Mouse (Mus musculus) myocyte (in vitro differentiated cells): ENCODE results near the gene Mknk1. TPM values are rescaled to one million over a fixed set of nuclear protein-coding genes. Genes with fewer than 3 reads are reported as not detected.

Experiments used
- H3K27me3 ChIP-seq: one replicate; pipeline ENCODE4 v1.6.1; 2011; ENCODE audit not compliant: control insufficient read depth, insufficient read depth, insufficient read length
- H3K36me3 ChIP-seq: one replicate; pipeline ENCODE4 v1.6.1; 2011; ENCODE audit not compliant: control insufficient read depth, insufficient read depth
- H3K4me2 ChIP-seq: one replicate; pipeline ENCODE4 v1.6.1; 2011; ENCODE audit warnings: low read depth, control low read depth
- H3K4me3 ChIP-seq: one replicate; pipeline ENCODE4 v1.5.1; 2011; ENCODE audit warnings: mild to moderate bottlenecking, control low read depth, moderate library complexity
- H3K79me2 ChIP-seq: one replicate; pipeline ENCODE4 v1.6.1; 2011; ENCODE audit not compliant: control insufficient read depth, insufficient read depth
- H3ac ChIP-seq: one replicate; pipeline ENCODE4 v1.6.1; 2011; ENCODE audit not compliant: control insufficient read depth, insufficient read length
- CEBPB ChIP-seq: IDR thresholded peaks from 2 replicates; pipeline ENCODE4 v1.6.1; 2011; ENCODE audit warnings: mild to moderate bottlenecking, moderate library complexity; ENCODE audit not compliant: poor library complexity, insufficient read depth, severe bottlenecking
- E2F4 ChIP-seq: IDR thresholded peaks from one replicate; pipeline ENCODE4 v1.6.1; 2011; ENCODE audit warnings: mild to moderate bottlenecking, control low read depth, moderate library complexity; ENCODE audit not compliant: insufficient read depth
- MAX ChIP-seq: IDR thresholded peaks from one replicate; pipeline ENCODE4 v1.6.1; 2011; ENCODE audit warnings: low read depth, mild to moderate bottlenecking, control low read depth
- MYOD1 ChIP-seq, 3 experiments: IDR thresholded peaks; one replicate each; pipeline ENCODE4 v1.6.1; 2011; ENCODE audit warnings: control low read depth in 2 of 3, low read depth in 2 of 3, mild to moderate bottlenecking in 2 of 3, moderate library complexity in 1 of 3; ENCODE audit not compliant: insufficient read length in 2 of 3, control insufficient read depth in 1 of 3
- MYOG ChIP-seq, 3 experiments: IDR thresholded peaks; one replicate each; pipeline ENCODE4 v1.6.1; 2011; ENCODE audit warnings: control low read depth in 2 of 3, low read depth in 2 of 3, mild to moderate bottlenecking in 2 of 3; ENCODE audit not compliant: insufficient read length in 2 of 3, control insufficient read depth in 1 of 3, insufficient read depth in 1 of 3
- POLR2A ChIP-seq: IDR thresholded peaks from one replicate; pipeline ENCODE4 v1.6.1; 2011; ENCODE audit warnings: low read depth, mild to moderate bottlenecking, control low read depth, moderate library complexity; ENCODE audit not compliant: insufficient read length
- POLR2AphosphoS2 ChIP-seq: IDR thresholded peaks from one replicate; pipeline ENCODE4 v1.6.1; 2011; ENCODE audit warnings: low read depth, control low read depth; ENCODE audit not compliant: insufficient read length
- REST ChIP-seq: IDR thresholded peaks from one replicate; pipeline ENCODE4 v1.6.1; 2011; ENCODE audit warnings: mild to moderate bottlenecking, control low read depth, moderate library complexity; ENCODE audit not compliant: insufficient read depth, insufficient read length
- SRF ChIP-seq: IDR thresholded peaks from one replicate; pipeline ENCODE4 v1.6.1; 2011; ENCODE audit warnings: low read depth; ENCODE audit not compliant: control insufficient read depth, insufficient read length
- TCF12 ChIP-seq: IDR thresholded peaks from one replicate; pipeline ENCODE4 v1.6.1; 2011; ENCODE audit warnings: mild to moderate bottlenecking, control low read depth; ENCODE audit not compliant: poor library complexity, insufficient read depth, severe bottlenecking
- TCF3 ChIP-seq: IDR thresholded peaks from one replicate; pipeline ENCODE4 v1.6.1; 2011; ENCODE audit warnings: low read depth, control low read depth; ENCODE audit not compliant: insufficient read length
- USF1 ChIP-seq: IDR thresholded peaks from one replicate; pipeline ENCODE4 v1.6.1; 2011; ENCODE audit warnings: low read depth, mild to moderate bottlenecking, control low read depth, moderate library complexity
- polyA plus RNA-seq: library from polyadenylated mRNA; unstranded; fragments of >200 nt; fragmentation: generic; extraction: Trizol; gene quantifications from one replicate; pipeline ENCODE4 v1.2.1, GENCODE M21; 2012; ENCODE audit warnings: missing spikeins

Gene Mknk1
- polyA plus RNA-seq: 31.7 TPM

- Histone ChIP-seq H3ac (peak within 1 kb of the TSS; percentile 2), H3K79me2 (peaks cover 10% of the 10 kb centered on the region), H3K4me3 (peak within 1 kb of the TSS; percentile 79), H3K36me3 (peaks cover 7% of the 10 kb centered on the region), H3K4me2 (peak within 1 kb of the TSS; percentile 99), H3K27me3 (no peaks in the 10 kb centered on the region)
- TF ChIP-seq POLR2AphosphoS2 (peak; percentile 51), USF1 (peak; percentile 79), SRF (no peak), TCF12 (no peak), MAX (peak; percentile 5), POLR2A (peak; percentile 64)
Measured at GRCm38 (mm10) chr4:115838696-115839641, at the start of gene Mknk1. TSS of gene Mknk1 (plus strand) at chr4:115839198.

DNA sequence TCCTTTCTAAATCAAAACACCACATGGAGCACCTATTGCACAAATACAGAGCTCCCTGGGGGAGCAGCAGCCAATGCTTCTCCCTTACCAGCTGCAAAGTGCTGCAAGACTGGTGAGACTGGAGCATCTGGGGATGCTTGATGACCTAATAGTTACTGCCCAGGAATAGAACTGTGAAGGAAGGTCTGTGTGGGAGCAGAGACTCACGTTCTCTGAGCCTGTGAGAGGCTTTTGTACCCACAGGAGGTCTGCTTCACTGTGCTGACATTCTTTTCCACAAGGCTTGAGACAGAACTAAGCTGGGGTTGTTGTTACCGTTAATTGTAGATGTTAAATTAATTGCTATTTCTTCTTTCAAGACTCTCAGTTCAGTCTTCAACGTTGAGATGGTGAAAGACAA is 48.1 kb upstream of the Mknk1 start:
- no peak overlapping the region for H3K4me3 ChIP-seq
- H3K4me2 ChIP-seq: no peak overlapping the region
- H3K36me3 ChIP-seq: peaks cover 19% of the 10 kb centered on the region
- no peak overlapping the region for H3ac ChIP-seq
- TF ChIP-seq POLR2A: no peak
- no peak for TF ChIP-seq MYOG (IDR thresholded peaks at IDR 0.05; ENCODE audit: control insufficient read depth in 1 of 3, insufficient read depth in 1 of 3, insufficient read length in 2 of 3, low read depth in 2 of 3)
- TF ChIP-seq USF1: no peak
- TF ChIP-seq POLR2AphosphoS2: no peak
- no peak for TF ChIP-seq CEBPB
- TF ChIP-seq E2F4: no peak
- no peak for TF ChIP-seq SRF
- TF ChIP-seq MYOD1 (IDR thresholded peaks at IDR 0.05; ENCODE audit: control insufficient read depth in 1 of 3, insufficient read length in 2 of 3, low read depth in 2 of 3): no peak
- no peak for TF ChIP-seq TCF3
- H3K27me3 ChIP-seq: no peaks in the 10 kb centered on the region
- no peaks in the 10 kb centered on the region for H3K79me2 ChIP-seq

DNA sequence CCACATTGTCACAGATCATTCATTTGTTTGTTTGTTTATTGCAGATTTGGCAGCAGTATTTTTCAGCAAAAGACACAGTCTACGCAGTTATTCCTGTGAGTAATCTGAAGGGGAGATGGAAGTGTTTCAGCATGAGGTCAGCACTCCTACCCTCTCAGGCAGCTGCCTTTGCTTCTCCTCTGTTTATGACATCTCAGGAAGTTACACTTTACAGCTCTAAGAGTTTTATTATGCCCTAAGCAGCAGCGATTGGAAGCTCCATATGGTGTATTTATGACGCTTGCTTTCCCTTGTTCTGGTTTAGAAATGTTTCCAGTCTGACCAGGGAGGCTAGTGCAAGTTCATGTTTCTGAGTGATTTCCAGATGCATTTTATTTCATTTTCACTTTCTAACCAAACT is 43.6 kb upstream of the Mknk1 start:
- TF ChIP-seq MYOD1 (IDR thresholded peaks at IDR 0.05; ENCODE audit: control insufficient read depth in 1 of 3, insufficient read length in 2 of 3, low read depth in 2 of 3) (no peak), MAX (no peak), USF1 (no peak), TCF12 (no peak), POLR2A (no peak)
- H3K27me3 ChIP-seq: no peaks in the 10 kb centered on the region
- peaks cover 22% of the 10 kb centered on the region for H3K36me3 ChIP-seq

GRCm38 (mm10) chr4:115799981-115800380 is 39.0 kb upstream of the Mknk1 start:
- H3K36me3 ChIP-seq: peaks cover 34% of the 10 kb centered on the region
- no peaks in the 10 kb centered on the region for H3K27me3 ChIP-seq
- H3ac ChIP-seq: no peak overlapping the region
- no peak overlapping the region for H3K4me2 ChIP-seq
- H3K79me2 ChIP-seq: no peaks in the 10 kb centered on the region
- no peak for TF ChIP-seq CEBPB
- no peak for TF ChIP-seq MYOD1 (IDR thresholded peaks at IDR 0.05; ENCODE audit: control insufficient read depth in 1 of 3, insufficient read length in 2 of 3, low read depth in 2 of 3)
- no peak for TF ChIP-seq POLR2A
- no peak for TF ChIP-seq MAX
- no peak for TF ChIP-seq USF1
- no peak for TF ChIP-seq SRF
- TF ChIP-seq TCF12: no peak
- no peak for TF ChIP-seq E2F4
- no peak for TF ChIP-seq MYOG (IDR thresholded peaks at IDR 0.05; ENCODE audit: control insufficient read depth in 1 of 3, insufficient read depth in 1 of 3, insufficient read length in 2 of 3, low read depth in 2 of 3)
- no peak for TF ChIP-seq REST
- no peak for TF ChIP-seq POLR2AphosphoS2
- no peak for TF ChIP-seq TCF3
- H3K4me3 ChIP-seq: no peak overlapping the region

More for the DNA sequence above, 43.6 kb upstream of the Mknk1 start:
- Histone ChIP-seq H3ac (no peak overlapping the region), H3K4me3 (no peak overlapping the region), H3K4me2 (no peak overlapping the region), H3K79me2 (no peaks in the 10 kb centered on the region)

- Histone ChIP-seq H3K4me3 (no peak overlapping the region), H3K27me3 (no peaks in the 10 kb centered on the region), H3K79me2 (no peaks in the 10 kb centered on the region), H3ac (no peak overlapping the region), H3K4me2 (no peak overlapping the region), H3K36me3 (no peaks in the 10 kb centered on the region)
- no peak for TF ChIP-seq TCF12
- TF ChIP-seq MYOD1 (IDR thresholded peaks at IDR 0.05; ENCODE audit: control insufficient read depth in 1 of 3, insufficient read length in 2 of 3, low read depth in 2 of 3): no peak
- TF ChIP-seq POLR2A: no peak
- no peak for TF ChIP-seq POLR2AphosphoS2
- TF ChIP-seq MAX: no peak
- TF ChIP-seq CEBPB: no peak
- TF ChIP-seq MYOG (IDR thresholded peaks at IDR 0.05; ENCODE audit: control insufficient read depth in 1 of 3, insufficient read depth in 1 of 3, insufficient read length in 2 of 3, low read depth in 2 of 3): no peak
- TF ChIP-seq E2F4: no peak
- no peak for TF ChIP-seq SRF
- no peak for TF ChIP-seq REST
Measured at GRCm38 (mm10) chr4:115812326-115812725, 26.7 kb upstream of the Mknk1 start.
